Mouse (Mus musculus): ENCODE data around the gene Cd79b.
A peak's percentile ranks its signal among the peaks of the same experiment; 100 is the strongest.
"Not testable (repeated sequence)": the region's sequence is repeated elsewhere in the genome, so short reads cannot be mapped to it uniquely, and the experiment has no call there.

The Cd79b gene

GRCm38 (mm10) chr11:106314333-106314812, at the start of gene Cd79b:
TSS of gene Cd79b (minus strand) at chr11:106314762.
- no peak for DNase-seq

DNA sequence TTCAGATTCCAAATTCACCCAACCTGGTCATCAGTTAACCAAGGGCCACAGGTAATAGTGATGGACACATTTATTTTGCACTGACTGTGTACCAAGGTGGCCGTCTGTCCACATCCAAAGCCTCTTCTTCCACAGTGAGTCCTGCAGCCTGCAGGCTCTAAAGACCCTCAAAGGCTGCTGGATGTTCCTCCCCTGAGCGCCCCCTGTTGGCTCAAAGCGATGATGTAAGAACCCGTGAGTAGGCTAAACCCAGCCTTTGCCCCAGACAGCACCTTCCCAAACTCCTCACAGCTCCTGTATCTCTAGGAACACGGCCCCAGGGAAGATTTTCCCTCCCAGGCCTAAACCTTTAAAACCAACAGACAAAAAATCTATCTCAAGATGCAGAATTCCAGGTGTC, 44.8 kb upstream of the Cd79b start:
- no peak for DNase-seq

DNA sequence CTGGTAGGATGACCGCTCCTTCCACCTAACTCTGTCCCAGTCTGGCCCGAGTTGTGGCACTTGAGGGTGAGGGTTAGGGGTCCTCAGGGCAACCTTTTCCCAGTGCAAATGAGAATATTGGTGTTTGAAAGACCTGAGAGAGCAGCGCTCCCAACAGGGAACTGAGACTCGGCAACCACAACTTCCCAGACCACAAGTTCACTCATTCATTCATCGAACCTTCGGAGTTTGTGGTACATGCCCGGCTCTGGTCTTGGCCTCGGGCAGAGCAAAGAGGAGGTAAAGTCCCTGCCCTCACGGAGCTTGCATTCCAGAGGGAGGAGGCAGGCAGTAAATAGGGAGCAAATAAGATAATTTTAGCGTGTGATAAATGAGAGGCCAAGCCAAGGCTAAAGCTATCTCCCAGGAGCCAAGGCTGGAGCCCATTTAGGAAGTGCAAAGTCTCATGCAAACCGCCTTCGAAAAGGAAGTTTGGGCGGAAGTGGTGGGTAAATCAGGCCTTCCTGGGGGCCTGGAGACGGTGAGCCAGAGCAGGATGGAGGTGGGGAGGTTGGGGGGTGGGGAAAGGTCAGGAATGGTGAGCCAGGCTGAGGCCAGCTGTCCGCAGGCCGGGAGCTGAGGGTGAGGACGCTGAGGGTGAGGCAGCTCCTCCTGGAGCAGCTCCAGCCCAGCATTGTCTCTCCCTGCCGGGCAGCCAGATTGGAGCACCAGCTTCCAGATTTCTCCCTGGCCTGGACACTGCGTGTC, 41.0 kb upstream of the Cd79b start:
- DNase-seq, result no peak

GRCm38 (mm10) chr11:106354181-106354580, 39.6 kb upstream of the Cd79b start:
- no peak for DNase-seq

DNA sequence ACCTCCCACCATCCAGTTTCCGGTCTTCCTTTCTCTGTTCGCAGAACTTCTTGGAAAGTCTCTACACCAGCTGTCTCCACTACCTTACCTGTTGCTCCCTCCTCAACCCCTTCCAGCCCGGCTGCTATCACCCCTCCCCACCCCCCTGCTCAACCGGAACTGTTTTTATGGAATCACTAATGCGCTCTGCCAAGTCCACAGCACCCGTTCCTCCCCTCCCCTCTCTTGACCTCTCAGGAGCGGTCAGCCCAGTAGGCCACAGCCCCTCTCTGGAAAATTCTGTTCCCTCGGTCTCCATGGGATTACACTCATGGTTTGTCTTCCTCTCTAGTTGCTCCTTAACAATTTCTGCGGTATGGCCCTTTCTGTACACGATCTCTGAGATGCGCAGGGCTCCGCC, 38.6 kb upstream of the Cd79b start, which contains the start of gene Scn4a:
Scn4a (minus strand) TSS at position 101 of the 400 bp plus-strand sequence.
- no peak for DNase-seq

GRCm38 (mm10) chr11:106351941-106352340, 37.4 kb upstream of the Cd79b start:
- DNase-seq, result no peak

- DNase-seq, result no peak
Observed at GRCm38 (mm10) chr11:106351253-106351652, 36.7 kb upstream of the Cd79b start.

DNA sequence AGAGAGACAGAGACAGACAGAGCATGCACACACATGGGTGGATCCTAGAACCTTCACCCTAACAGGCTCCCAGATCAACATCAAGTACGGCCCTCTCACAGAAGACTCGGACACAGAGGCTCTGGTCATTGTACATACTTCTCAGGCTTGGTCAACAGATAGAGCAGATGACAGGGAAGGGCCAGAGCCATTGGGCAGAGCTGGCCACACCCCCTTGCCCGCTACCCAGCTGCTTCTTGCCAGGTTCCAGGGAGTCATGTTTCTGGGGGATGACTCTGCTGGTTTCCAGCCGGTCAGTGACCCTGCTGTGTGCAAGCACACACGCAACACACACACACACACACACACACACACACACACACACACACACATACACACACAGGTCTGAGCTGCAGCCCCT, 36.3 kb upstream of the Cd79b start:
- DNase-seq, result no peak

DNA sequence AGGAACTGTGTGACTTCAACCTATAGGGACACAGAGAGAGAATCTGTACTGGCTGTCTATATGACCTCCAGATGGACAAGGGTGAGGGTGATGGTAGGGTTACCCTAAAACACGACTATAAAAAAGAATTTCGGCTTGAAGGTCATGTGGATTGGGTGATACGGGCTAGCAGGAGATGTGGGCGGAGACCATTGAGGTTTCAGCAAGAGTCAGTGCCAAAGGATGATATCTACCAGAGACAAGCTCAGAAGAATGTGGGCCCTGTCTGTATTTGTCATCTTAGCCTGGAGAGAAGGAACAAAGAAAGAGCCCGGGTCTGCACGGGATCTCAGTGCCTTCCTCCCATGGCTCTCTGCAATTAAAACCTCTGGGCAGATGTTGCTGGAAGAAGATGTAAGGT, 35.2 kb upstream of the Cd79b start:
- no peak for DNase-seq

GRCm38 (mm10) chr11:106344910-106345309, 30.3 kb upstream of the Cd79b start:
- DNase-seq, result no peak

DNA sequence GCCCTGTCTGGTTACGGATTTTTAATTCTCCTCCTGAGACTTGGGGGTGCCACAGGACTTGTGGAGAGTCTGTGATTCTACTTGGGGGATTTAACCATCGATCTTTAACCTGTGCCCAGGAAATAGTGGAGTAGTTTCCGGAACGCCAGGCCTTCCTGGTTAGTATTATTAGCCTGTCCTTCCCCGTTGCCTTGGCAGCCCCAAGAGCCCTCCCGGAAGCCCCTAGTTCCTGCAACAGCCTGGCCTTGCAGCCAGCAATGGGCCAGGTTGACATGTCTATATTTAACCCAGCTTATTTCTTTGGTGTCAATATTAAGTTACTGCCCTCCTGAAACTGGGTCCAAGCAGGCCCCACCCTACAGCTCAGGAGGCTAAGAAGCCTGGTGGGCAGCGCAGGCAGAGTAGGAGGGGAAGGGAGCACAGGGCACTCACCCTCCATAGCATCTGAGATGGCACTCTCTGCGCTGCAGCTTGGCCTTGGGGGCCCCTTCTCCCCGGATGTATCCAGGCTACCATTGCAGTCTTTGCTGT, 26.5 kb upstream of the Cd79b start:
- peak; percentile 31 for DNase-seq

GRCm38 (mm10) chr11:106339323-106339722, 24.8 kb upstream of the Cd79b start:
- DNase-seq, result not testable (repeated sequence)

DNA sequence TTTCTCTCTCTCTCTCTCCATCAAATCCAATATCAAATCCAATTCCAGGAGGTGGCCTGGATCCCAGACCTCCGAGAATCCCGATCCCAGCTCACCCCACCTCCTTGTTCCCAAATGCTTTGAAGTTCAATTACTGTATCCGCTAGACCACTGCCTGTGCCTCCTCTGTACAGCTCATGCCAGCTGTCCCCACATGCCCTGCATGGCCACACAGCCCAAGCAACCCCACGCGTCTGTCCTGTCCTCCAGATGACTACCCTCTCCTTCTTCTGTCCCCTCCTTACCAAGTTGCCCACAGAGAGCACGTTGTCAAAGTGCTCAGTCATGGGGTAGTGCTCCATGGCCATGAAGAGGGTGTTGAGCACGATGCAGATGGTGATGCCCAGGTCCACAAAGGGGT, 24.3 kb upstream of the Cd79b start:
- no peak for DNase-seq

DNA sequence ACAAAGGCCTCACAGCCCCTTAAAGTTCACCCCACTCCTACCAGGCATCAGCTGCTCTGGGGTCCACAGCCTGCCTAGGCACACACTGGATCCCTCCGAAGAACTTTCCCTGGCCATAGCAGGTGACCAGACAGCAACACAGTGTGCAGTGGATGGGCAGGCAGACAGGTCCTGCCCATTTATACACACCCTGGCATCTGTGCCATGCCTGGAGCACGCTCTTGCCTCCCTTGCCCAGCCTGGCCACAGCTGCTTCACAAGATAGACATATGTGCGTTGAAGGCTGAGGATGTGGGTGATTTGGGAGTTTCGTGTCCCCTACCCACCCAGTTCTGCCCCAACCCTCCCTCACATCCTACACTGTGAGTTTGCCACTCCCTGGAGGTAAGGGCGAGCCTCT, 23.5 kb upstream of the Cd79b start:
- DNase-seq, result no peak

DNA sequence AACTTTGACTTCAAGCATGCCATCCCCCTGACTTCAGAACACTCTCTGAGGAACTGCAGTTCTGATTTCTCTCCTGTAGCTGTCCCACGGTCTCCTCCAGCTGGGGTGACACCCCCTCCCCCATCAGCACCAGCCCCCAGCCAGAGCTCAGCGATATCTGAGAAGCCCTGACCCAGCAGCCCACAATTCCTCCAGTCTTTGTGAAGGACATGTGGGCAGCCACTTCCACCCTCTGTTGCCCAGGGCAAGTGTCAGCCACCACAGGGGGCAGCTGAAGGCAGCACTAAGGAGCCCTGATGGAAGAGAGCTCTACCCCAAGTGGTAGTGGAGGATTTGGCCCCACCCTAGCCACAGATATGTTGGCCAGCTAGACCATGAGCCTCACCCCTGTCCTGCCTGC, 19.5 kb upstream of the Cd79b start:
- DNase-seq, result no peak

DNA sequence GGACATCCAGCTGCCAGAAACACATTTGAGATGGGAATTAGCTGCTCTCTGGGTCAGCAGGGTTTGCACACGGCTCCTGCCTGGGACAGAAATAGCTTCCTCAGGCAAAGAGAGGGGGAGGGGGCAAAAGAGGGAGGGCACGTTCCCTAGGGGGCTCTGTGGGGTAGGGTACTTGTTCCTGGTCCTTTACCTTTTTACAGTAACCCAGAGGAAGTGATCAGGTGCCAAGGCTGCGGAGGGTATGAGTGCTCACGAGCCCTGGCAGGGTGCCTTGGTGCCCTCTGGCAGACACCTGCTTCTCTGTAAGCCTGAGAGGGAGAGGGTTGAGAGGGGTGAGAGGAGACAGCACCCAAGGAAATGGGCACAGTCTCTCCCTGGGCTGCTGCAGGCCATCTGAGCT, 17.9 kb upstream of the Cd79b start:
- no peak for DNase-seq

- peak; percentile 57 for DNase-seq
Observed at GRCm38 (mm10) chr11:106329682-106330081, 15.1 kb upstream of the Cd79b start.

DNA sequence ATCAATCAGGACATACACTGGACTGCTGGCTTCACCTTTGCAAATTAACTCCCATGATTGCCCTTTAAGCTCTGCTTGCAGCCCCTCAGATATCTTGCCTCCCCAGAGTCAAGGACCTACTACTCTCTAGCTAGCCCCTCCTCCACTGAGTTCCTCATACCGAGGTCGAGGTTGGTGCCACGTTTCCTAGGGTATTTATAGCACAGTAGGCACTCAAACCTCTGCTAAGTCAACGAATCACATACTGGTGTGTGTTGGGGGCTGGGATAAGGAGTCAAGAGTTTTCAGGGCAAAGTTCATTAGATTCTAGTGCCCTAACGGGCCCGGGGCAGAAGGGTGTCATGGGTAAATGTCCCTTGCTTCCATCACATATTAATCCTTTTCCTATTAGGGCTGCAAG, 14.6 kb upstream of the Cd79b start:
- no peak for DNase-seq

GRCm38 (mm10) chr11:106328521-106328920, 14.0 kb upstream of the Cd79b start:
- DNase-seq, result no peak

DNA sequence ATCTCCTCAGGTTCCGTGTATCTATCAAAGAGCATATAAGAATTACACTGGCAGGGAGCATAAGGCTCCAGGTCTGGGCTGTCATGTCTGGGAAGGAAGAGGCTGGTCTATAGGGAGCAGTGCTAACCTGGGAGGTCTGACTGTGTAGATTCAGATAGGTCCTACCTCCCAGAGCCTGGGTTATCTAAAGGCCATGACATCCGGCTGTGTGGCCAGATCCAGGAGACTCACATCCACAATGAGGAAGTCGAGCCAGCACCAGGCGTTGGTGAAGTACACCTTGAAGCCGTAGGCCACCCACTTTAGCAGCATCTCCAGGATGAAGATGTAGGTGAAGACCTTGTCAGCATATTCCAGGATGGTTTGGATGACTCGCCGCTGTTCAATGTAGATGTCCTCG, 11.9 kb upstream of the Cd79b start:
- no peak for DNase-seq

DNA sequence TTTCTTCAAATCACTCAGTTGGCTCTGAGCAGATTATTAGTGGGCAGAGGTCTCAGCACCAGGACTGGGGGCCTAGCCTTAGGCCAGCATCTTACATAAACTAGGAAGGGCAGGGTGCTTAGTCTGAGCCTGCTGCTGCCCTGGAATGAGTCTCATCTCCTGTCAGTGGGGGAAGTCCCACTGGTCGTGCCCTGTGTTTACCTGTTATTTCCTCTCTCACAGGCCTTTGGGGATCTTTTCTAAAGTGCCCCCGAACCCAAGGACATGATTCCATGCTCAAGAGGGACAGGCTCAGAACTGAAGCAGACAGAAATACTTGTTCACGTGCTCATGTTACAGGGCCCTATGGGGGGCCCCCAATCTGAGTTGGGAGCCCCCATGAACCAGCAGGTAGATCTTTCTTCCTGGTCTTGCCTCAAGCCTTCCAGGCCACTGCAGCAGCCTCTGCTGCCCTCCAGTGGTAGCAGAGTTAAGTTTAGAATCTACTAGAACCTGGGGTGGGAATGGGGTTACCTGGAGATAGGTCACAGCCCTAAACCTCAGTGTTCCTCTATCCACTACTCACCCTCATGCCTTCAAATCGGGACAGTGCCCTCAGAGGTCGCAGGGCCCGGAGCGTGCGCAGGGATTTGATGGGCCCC, 11.1 kb upstream of the Cd79b start:
- DNase-seq, result peak; percentile 89

- DNase-seq, result peak; percentile 82
Observed at GRCm38 (mm10) chr11:106324858-106325257, 10.3 kb upstream of the Cd79b start.

DNA sequence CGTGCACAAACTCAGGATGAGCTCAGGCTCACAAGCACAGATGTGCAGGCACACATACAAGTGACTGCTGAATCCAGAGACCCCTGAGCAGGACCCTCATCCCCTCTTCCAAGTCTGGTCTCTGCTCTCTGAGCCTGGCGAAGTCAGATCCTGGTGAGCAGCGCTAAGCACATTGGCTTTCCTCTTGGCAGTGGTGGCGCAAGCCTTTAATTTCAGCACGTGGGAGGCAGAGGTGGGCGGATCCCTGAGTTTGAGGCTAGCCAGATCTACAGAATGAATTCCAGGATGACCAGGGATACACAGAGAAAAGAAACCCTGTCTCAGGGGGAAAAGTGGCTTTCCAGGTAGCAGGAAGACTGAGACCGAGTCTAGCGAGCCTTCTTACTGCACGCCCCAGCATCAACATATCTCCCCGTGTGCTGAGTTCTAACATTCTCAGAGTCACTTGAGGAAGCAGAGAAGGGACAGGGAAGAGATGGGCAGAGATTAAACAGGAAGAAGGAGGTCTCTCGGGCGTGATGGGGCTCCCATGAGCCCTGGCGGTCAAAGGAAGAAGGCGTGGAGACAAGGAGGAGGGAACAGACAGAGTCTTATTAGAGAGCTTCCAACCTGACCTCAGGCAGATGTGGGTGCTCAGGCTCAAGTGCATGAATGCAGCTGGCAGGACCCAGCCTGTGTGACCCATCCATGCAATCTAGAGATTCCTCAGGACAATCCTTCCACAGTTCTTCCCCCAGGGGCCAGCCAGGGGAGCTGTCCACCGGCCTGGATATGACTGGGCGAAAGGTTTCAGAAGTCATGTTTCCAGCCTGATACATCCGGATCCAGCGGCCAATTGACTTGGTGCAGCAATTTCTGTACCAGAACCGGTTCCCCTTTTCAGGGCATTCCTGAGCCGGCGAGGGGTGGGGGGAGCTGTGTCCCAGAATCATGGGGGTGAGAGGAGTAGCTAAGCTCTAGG, 4.1 kb upstream of the Cd79b start:
- DNase-seq, result no peak
